Mouse (Mus musculus): ENCODE measurements around the gene Gdf10.
A peak's percentile ranks its signal among the peaks of the same experiment; 100 is the strongest.

- peak; percentile 89 for TF ChIP-seq CTCF (IDR thresholded peaks at IDR 0.05; ENCODE audit: low read depth)
- no peak for TF ChIP-seq EP300 (optimal IDR thresholded peaks at IDR 0.05)
These were observed 15.7 kb downstream of the Gdf10 start for GRCm38 (mm10) chr14:33939117-33939516.
